Comparison of ENCODE assay signal across 12 mouse cellular contexts in genomic region chr9:44029580-44030236, GRCm38 (mm10). TPM values are rescaled to one million over a fixed set of nuclear protein-coding genes. Genes with fewer than 3 reads are reported as not detected.
A peak's percentile ranks its signal among the peaks of the same experiment; 100 is the strongest.
DNase-seq lines count a peak whose midpoint lies in the region; ATAC-seq lines count a peak whose summit lies in the region.
"Had no signal": no experiment of that assay in that cellular context is flagged by ENCODE, and none has a peak within 500 bp of the region (broad histone marks: within the 10 kb centered on the region; RNA-seq: fewer than 3 reads in every experiment).

No protein-coding gene starts in this region.

- H3K4me1 ChIP-seq in kidney, embryonic 15.5 days, result peaks cover 11% of the 10 kb centered on the region; the same call in 1 of the 2 replicates
- H3K4me1 ChIP-seq: midbrain, embryonic 10.5 days had no signal

- 41% methylated on average over 5 of the region's 5 CpGs for WGBS in kidney, embryonic 15.5 days

- no peaks in the 10 kb centered on the region for H3K9me3 ChIP-seq in kidney, embryonic 15.5 days (replicated peaks)
- H3K9me3 ChIP-seq: hindbrain, embryonic 10.5 days; midbrain, embryonic 10.5 days had no signal

- no peak overlapping the region for H3K4me3 ChIP-seq in kidney, embryonic 15.5 days (replicated peaks)
- H3K4me3 ChIP-seq: hindbrain, embryonic 10.5 days; midbrain, embryonic 10.5 days had no signal

- ATAC-seq in kidney, embryonic 15.5 days (replicated peaks; ENCODE audit: low FRiP score), result no peak

- intact Hi-C loops in left cerebral cortex, postnatal 14 days (cut with DNase I), result no loop called here

- no peak overlapping the region for H3K9ac ChIP-seq in kidney, embryonic 15.5 days

- H3K36me3 ChIP-seq in kidney, embryonic 15.5 days, result no peaks in the 10 kb centered on the region
- H3K36me3 ChIP-seq: hindbrain, embryonic 10.5 days; midbrain, embryonic 10.5 days had no signal

- no peak overlapping the region for H3K4me2 ChIP-seq in kidney, embryonic 15.5 days

- peak; percentile 6 to 7 for DNase-seq in heart, adult 9 months (ENCODE audit: low spot score in 2 of 2)
- no peak for DNase-seq in heart, adult 11 months
- no peak for DNase-seq in kidney, adult 18-20 months
- DNase-seq in T-cell, adult 2 months (ENCODE audit: low spot score), result peak; percentile 76
- peak; percentile 59 for DNase-seq in thymus, postnatal 0 days (ENCODE audit: low spot score)
- no peak for DNase-seq in embryo, embryonic 9.5 days (ENCODE audit: extremely low spot score)
- DNase-seq in left cerebral cortex, postnatal 14 days (ENCODE audit: low spot score in 2 of 2), result no peak
- DNase-seq: cerebellum, adult 9-10 months had no signal

- 0 out of 2 replicates have a peak overlapping the region, but pooled peaks have one; percentile 39 for H3K27ac ChIP-seq in kidney, embryonic 15.5 days
- H3K27ac ChIP-seq: hindbrain, embryonic 10.5 days; midbrain, embryonic 10.5 days had no signal

- no peaks in the 10 kb centered on the region for H3K27me3 ChIP-seq in kidney, embryonic 15.5 days

RNA-seq across cellular contexts. Expression of gene Thy1, which starts 13.5 kb away (rescaled TPM):
- polyA plus RNA-seq in kidney, embryonic 15.5 days (2015; fragmentation: Nextera tagmentation; extraction: Ambion mirVana), result 9.6 and 10.2 TPM in 2 replicates
- 415 and 436 TPM in 2 replicates for polyA plus RNA-seq in thymus, postnatal 0 days (2015; fragmentation: Nextera tagmentation; extraction: Ambion mirVana)
- total RNA-seq in left cerebral cortex, postnatal 14 days (2021), result 100 to 1,000 TPM; 854 to 877 TPM
- polyA plus RNA-seq: forebrain, embryonic 11.5 days; midbrain, embryonic 10.5 days had no signal

RNA-seq across cellular contexts. Expression of gene Usp2, which starts 37.1 kb away (rescaled TPM):
- 31.9 and 36.8 TPM in 2 replicates for polyA plus RNA-seq in kidney, embryonic 15.5 days (2015; fragmentation: Nextera tagmentation; extraction: Ambion mirVana)
- polyA plus RNA-seq in thymus, postnatal 0 days (2015; fragmentation: Nextera tagmentation; extraction: Ambion mirVana), result 7.4 and 13.1 TPM in 2 replicates
- 10 to 100 TPM; 71.9 to 87.1 TPM for total RNA-seq in left cerebral cortex, postnatal 14 days (2021)

Comparison
In these comparisons a context has a peak if more than half of its experiments do, and no peak if none do; other contexts are left out.
1. DNase-seq: peak in heart, adult 9 months (2 of 2), T-cell, adult 2 months (single experiment) and thymus, postnatal 0 days (single experiment); none in heart, adult 11 months (single experiment), kidney, adult 18-20 months (single experiment), embryo, embryonic 9.5 days (single experiment) and left cerebral cortex, postnatal 14 days (0 of 2).
2. RNA of gene Thy1, which starts 13.5 kb away (polyA plus RNA-seq): 415 to 436 TPM in thymus, postnatal 0 days; 9.6 to 10.2 TPM in kidney, embryonic 15.5 days; every median in the first group is over 10 times any median in the second.